Mouse (Mus musculus) heart, embryonic 13.5 days (tissue): ENCODE data around the gene Gse1. TPM values are rescaled to one million over a fixed set of nuclear protein-coding genes. Genes with fewer than 3 reads are reported as not detected.
A peak's percentile ranks its signal among the peaks of the same experiment; 100 is the strongest.

Experiments used
- ATAC-seq: fragments of 200-750 bp; cut with Nextera tagmentation; 2 replicates; pipeline ENCODE4 v1.8.0; 2017; ENCODE audit warnings: moderate TSS enrichment; ENCODE audit not compliant: insufficient number of reproducible peaks, low FRiP score, low TSS enrichment; ENCODE audit errors: extremely low read depth
- H3K27ac ChIP-seq: fragments of 300-500 bp; sonication (generic); replicated peaks from 2 replicates; pipeline ENCODE4 v1.5.1; 2015; ENCODE audit warnings: moderate library complexity, mild to moderate bottlenecking, inconsistent platforms
- H3K27me3 ChIP-seq: fragments of 300-500 bp; sonication (generic); replicated peaks from 2 replicates; pipeline ENCODE4 v1.6.1; 2015; ENCODE audit warnings: mild to moderate bottlenecking, inconsistent platforms
- H3K36me3 ChIP-seq: fragments of 300-500 bp; sonication (generic); 2 replicates; pipeline ENCODE4 v1.6.1; 2015; ENCODE audit warnings: mild to moderate bottlenecking, inconsistent platforms
- H3K4me1 ChIP-seq: fragments of 300-500 bp; sonication (generic); 2 replicates; pipeline ENCODE4 v1.6.1; 2015; ENCODE audit warnings: inconsistent platforms
- H3K4me2 ChIP-seq: fragments of 300-500 bp; sonication (generic); 2 replicates; pipeline ENCODE4 v1.6.1; 2015; ENCODE audit warnings: inconsistent platforms, mild to moderate bottlenecking, moderate library complexity
- H3K4me3 ChIP-seq: fragments of 300-500 bp; sonication (generic); 2 replicates; pipeline ENCODE4 v1.5.1; 2015; ENCODE audit warnings: moderate library complexity, mild to moderate bottlenecking, inconsistent platforms
- H3K9ac ChIP-seq: fragments of 300-500 bp; sonication (generic); 2 replicates; pipeline ENCODE4 v1.6.1; 2015; ENCODE audit warnings: inconsistent platforms, mild to moderate bottlenecking, moderate library complexity
- H3K9me3 ChIP-seq: fragments of 300-500 bp; sonication (generic); 2 replicates; pipeline ENCODE4 v1.6.1; 2016; ENCODE audit warnings: inconsistent platforms
- WGBS: fragments of 180-500 bp; shearing (Covaris S2); methylation state at CpG from one replicate; pipeline ENCODE4 v1.1.7; 2015; ENCODE audit warnings: mixed read lengths; 5-methylcytosine and 5-hydroxymethylcytosine counted together
- polyA plus RNA-seq: library from polyadenylated mRNA; unstranded; fragments of >200 nt; fragmentation: Nextera tagmentation; extraction: Ambion mirVana; gene quantifications from 2 replicates; pipeline ENCODE4 v1.2.1, GENCODE M21; 2015

The Gse1 gene
- polyA plus RNA-seq, 1 experiment from 2014 or later = 8.5 TPM

- Histone ChIP-seq H3K27me3 (no peaks in the 10 kb centered on the region), H3K9me3 (no peaks in the 10 kb centered on the region), H3K9ac (0 out of 2 replicates have a peak overlapping the region, but pooled peaks have one; percentile 42), H3K27ac (peak overlapping the region; percentile 34; the same call in 1 of the 2 replicates), H3K36me3 (no peaks in the 10 kb centered on the region), H3K4me1 (peaks cover 65% of the 10 kb centered on the region), H3K4me2 (peak overlapping the region; percentile 20; the same call in 1 of the 2 replicates), H3K4me3 (no peak overlapping the region)
- WGBS = 67% methylated on average over 25 of the region's 25 CpGs
- no peak for ATAC-seq
Observed at GRCm38 (mm10) chr8:120476711-120477575, 248.7 kb downstream of the Gse1 start.

- Histone ChIP-seq H3K27ac (no peak overlapping the region), H3K4me3 (no peak overlapping the region), H3K27me3 (no peaks in the 10 kb centered on the region), H3K4me2 (no peak overlapping the region), H3K4me1 (peaks cover 50% of the 10 kb centered on the region), H3K9ac (no peak overlapping the region), H3K36me3 (no peaks in the 10 kb centered on the region), H3K9me3 (no peaks in the 10 kb centered on the region)
- ATAC-seq = no peak
- WGBS = 84% methylated on average over 11 of the region's 11 CpGs
Observed at GRCm38 (mm10) chr8:120478754-120479153, 250.5 kb downstream of the Gse1 start.

- no peak for ATAC-seq
- Histone ChIP-seq H3K9ac (no peak overlapping the region), H3K27me3 (no peaks in the 10 kb centered on the region), H3K36me3 (no peaks in the 10 kb centered on the region), H3K4me2 (no peak overlapping the region), H3K4me3 (no peak overlapping the region), H3K4me1 (peaks cover 50% of the 10 kb centered on the region), H3K27ac (no peak overlapping the region), H3K9me3 (no peaks in the 10 kb centered on the region)
- 74% methylated on average over 4 of the region's 4 CpGs for WGBS
Observed at GRCm38 (mm10) chr8:120479691-120480090, 251.4 kb downstream of the Gse1 start.

DNA sequence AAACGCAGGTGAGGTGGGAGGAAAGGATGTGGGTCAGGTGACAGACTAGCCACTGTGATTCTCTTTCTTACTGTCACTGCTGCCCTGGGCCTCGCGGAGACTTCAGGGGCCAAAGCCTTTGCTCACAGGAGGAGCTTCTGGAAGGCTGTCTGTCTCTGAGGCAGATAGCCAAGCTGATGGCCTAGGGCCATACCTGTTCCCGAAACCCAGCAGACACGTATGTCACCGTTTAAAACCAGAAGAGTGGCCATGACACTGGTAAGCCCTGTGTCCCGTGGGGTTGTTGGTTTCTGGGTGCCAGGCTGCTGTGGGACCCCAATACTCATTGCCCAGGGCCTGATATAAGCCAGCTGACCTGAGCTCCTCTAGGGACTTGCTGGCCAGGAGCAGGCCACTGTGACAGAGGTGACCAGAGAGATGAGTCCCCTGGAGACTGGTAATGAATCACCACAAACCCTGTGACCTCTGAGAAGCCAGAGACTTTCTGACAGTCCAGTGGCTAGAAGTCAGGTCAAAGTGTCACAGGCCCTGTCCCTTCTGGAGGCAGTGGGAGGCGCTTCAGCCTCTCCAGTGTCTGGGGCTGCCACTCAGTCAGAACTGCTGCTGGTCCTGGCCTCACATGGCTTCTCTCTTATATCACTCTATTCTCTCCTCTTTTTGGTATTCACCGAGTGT lies 253.9 kb downstream of the Gse1 start:
- Histone ChIP-seq H3K9ac (no peak overlapping the region), H3K27me3 (no peaks in the 10 kb centered on the region), H3K9me3 (no peaks in the 10 kb centered on the region), H3K4me3 (no peak overlapping the region), H3K36me3 (no peaks in the 10 kb centered on the region), H3K27ac (no peak overlapping the region), H3K4me1 (peaks cover 50% of the 10 kb centered on the region), H3K4me2 (no peak overlapping the region)
- no peak for ATAC-seq
- 78% methylated on average over 9 of the region's 9 CpGs for WGBS

DNA sequence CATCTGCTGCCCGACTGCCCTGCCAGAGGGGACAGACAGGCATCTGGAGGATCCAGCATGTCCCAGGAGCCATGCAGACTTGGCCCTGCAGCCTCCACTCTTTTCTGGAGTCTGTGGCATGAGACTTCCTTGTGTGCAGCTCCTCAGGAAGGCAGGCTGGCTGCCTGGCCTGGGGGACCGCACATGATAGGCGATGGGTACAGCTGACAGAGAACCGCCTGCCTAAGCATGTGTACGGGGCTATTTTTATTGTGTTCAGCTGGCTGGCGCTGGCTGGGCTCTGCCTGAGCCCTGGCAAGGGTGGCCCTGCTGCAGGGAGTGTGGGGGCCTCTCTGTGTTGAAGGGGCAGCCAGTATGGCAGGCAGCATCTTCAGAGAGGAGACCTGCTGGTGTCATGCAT lies 256.2 kb downstream of the Gse1 start:
- Histone ChIP-seq H3K36me3 (no peaks in the 10 kb centered on the region), H3K9me3 (no peaks in the 10 kb centered on the region), H3K4me2 (peak overlapping the region; percentile 2; the same call in 1 of the 2 replicates), H3K27me3 (no peaks in the 10 kb centered on the region), H3K27ac (peak overlapping the region; percentile 51), H3K9ac (peak overlapping the region; percentile 37), H3K4me3 (no peak overlapping the region), H3K4me1 (peaks cover 46% of the 10 kb centered on the region)
- WGBS = 54% methylated on average over 6 of the region's 6 CpGs
- ATAC-seq = no peak

DNA sequence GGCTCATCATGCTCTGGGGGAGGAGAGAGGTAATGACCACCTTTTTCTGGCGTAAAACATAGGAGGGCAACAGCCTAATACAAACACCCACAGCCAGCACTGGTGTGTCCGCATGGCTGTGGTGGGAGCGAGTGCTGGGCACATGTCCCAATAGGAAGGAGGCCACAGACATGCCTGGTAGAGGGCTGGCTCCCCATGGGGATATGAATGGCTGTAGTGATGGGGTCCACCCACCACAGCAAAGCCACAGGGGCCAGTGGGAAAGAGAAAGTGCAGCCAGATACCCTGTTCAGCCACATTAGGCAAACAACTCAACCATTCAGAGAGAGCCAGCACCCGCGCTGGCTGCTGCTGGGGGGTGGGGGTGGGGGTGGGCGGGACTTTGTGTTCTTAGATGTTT lies 256.9 kb downstream of the Gse1 start:
- Histone ChIP-seq H3K4me1 (peaks cover 53% of the 10 kb centered on the region), H3K9me3 (no peaks in the 10 kb centered on the region), H3K9ac (peak overlapping the region; percentile 37; the same call in 1 of the 2 replicates), H3K27ac (peak overlapping the region; percentile 51), H3K27me3 (no peaks in the 10 kb centered on the region), H3K4me2 (no peak overlapping the region), H3K36me3 (no peaks in the 10 kb centered on the region), H3K4me3 (no peak overlapping the region)
- no peak for ATAC-seq
- WGBS = 61% methylated on average over 6 of the region's 6 CpGs

- Histone ChIP-seq H3K36me3 (no peaks in the 10 kb centered on the region), H3K4me2 (peak overlapping the region; percentile 92), H3K27ac (no peak overlapping the region; the same call in 1 of the 2 replicates), H3K4me1 (peaks cover 60% of the 10 kb centered on the region), H3K9ac (peak overlapping the region; percentile 95; the same call in 1 of the 2 replicates), H3K27me3 (no peaks in the 10 kb centered on the region), H3K4me3 (peak overlapping the region; percentile 81), H3K9me3 (no peaks in the 10 kb centered on the region)
- ATAC-seq = no peak
- WGBS = 43% methylated on average over 21 of the region's 21 CpGs
Observed at GRCm38 (mm10) chr8:120485551-120486476, 257.6 kb downstream of the Gse1 start.

DNA sequence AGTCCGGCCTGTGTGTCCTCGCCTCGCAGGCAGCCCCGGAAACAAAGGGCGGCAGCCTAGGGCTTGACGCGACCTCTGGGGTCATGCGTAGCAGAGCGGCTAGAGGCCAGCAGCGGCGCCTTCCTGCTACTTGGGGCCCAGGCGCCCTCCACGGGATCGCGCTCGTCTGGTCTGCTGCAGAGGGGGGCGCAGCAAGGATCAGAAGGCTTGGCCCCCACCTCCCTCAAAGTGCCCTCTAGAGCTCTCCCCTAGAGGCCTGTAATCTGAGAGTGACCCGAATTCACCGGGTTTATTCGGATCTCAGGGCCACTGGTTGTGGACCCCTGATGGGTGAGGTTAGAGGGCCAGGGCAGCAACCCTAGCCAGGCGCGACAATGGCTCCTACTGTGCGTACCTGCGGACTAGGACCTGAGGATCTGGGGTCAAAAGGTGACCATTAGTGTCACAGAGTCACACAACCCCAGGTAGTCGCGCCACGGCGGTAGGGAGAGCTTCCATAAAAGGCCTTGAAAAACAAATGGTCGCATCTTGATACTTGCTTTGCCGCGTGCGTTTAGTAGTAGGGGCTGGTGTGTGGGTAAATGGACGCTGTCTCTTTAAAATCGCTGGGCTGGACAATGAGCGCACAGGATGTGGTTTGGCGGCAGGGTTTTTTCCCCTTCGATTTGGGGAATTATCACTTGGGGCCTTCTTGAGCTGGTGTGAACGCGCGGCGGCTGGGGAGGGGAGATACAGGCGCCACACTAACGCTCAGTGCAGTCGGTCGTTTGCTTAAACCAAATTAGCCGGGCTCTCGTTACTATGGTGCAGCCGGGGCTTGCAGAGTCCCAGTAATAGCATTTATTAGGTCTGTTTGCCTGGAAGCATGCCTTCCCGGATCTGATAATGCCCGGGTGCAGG lies 258.5 kb downstream of the Gse1 start:
- peak overlapping the region; percentile 97 for H3K27ac ChIP-seq
- no peak for ATAC-seq
- 7% methylated on average over 50 of the region's 50 CpGs for WGBS
- no peaks in the 10 kb centered on the region for H3K9me3 ChIP-seq
- peaks cover 60% of the 10 kb centered on the region for H3K4me1 ChIP-seq
- no peaks in the 10 kb centered on the region for H3K27me3 ChIP-seq
- peak overlapping the region; percentile 95 for H3K9ac ChIP-seq
- H3K4me2 ChIP-seq = peak overlapping the region; percentile 92
- H3K4me3 ChIP-seq = peak overlapping the region; percentile 81
- no peaks in the 10 kb centered on the region for H3K36me3 ChIP-seq

DNA sequence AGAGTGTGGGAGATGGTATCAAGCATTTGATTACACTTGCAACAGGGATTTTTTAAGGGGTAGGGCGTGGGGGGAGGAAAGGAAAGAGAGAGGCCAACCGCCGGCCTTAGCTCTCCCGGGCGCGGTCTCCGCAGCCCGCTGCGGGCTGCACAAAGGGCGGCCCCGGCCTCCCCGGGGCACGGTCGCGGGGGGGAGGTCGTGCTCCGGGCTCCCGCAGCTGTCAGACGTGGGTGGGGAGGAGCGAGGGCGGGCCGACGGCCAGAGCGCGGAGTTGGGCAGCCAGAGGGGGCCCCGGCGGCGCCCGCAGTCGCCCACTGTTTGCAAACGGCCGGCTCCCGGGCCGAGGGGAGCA lies 259.1 kb downstream of the Gse1 start:
- Histone ChIP-seq H3K9ac (peak overlapping the region; percentile 95), H3K4me3 (peak overlapping the region; percentile 81), H3K4me1 (peaks cover 65% of the 10 kb centered on the region), H3K4me2 (peak overlapping the region; percentile 92), H3K27ac (peak overlapping the region; percentile 97), H3K9me3 (no peaks in the 10 kb centered on the region), H3K27me3 (no peaks in the 10 kb centered on the region), H3K36me3 (no peaks in the 10 kb centered on the region)
- under 1% methylated on average over 21 of the region's 34 CpGs for WGBS
- ATAC-seq = peak; percentile 9; the same call in 1 of the 2 replicates
